Mouse (Mus musculus): ENCODE results near the gene Efnb1.
A peak's percentile ranks its signal among the peaks of the same experiment; 100 is the strongest.
"Not testable (repeated sequence)": the region's sequence is repeated elsewhere in the genome, so short reads cannot be mapped to it uniquely, and the experiment has no call there.

Efnb1 gene

DNA sequence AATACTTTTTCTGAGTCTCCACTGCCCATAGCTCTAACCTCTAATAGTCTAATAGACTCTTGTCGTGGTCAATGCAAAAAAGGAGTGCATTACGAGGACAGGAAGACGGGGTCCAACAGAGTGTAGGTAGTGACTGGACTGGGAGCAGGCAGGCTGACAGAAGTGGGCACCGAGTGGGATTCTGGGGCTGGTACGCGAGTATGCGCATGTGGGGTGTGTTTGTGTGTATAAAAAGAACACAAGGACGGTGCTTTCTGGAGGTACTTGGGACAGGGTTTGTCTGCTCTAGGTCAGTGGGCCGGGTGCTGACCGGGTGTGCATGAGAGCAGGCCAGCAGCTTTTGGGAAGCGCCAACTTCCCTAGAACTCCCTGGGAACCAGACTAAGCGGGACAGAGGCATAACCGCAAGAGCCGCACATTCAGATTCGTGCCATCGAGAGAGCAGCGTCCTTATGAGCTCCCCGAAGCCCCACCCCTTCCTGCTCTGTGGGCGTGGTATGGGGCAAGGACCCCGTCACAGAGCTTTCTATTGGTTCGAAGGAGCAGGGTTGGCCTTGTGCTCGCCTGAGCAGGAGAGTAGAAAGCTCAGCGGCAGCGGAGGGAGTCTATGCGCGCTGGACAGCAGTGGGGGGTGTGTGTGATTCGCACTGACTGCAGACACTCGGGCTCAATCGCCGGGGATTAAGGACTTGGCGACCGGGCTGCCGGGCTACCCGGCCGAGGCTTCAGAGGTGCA is at the start of gene Efnb1:
Efnb1 (plus strand) TSS at position 608 of the 736 bp plus-strand sequence.
- H3K27me3 ChIP-seq (ENCODE audit: control insufficient read depth, insufficient read depth, low read length, poor library complexity, severe bottlenecking): no peaks in the 10 kb centered on the region
- H3K36me3 ChIP-seq (ENCODE audit: control insufficient read depth, insufficient read depth, low read length, poor library complexity, severe bottlenecking): no peaks in the 10 kb centered on the region
- DNase-seq (ENCODE audit: low read depth, low spot score): peak; percentile 90

DNA sequence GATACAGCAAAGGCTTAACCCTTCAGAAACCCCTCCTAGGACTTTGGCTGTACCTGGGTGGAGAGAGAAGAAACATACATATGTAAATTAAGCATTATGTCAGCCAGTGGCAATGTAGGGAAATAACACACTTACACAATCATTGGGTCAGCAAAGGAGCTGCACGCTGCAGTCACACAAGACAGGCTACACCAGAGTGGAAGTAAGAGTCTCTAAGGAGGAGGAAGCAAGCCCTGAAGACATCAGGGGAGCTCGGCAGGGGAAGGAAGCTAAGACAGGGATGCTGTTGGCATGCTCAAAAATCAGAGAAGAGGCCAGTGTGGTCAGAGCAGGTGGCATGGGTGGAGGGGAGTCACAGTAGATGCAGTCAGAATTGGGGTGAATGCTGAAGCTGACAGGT is 43.2 kb upstream of the Efnb1 start:
- H3K27me3 ChIP-seq (ENCODE audit: control insufficient read depth, insufficient read depth, low read length, poor library complexity, severe bottlenecking): no peaks in the 10 kb centered on the region
- H3K36me3 ChIP-seq (ENCODE audit: control insufficient read depth, insufficient read depth, low read length, poor library complexity, severe bottlenecking): no peaks in the 10 kb centered on the region
- DNase-seq (ENCODE audit: low read depth, low spot score): no peak

DNA sequence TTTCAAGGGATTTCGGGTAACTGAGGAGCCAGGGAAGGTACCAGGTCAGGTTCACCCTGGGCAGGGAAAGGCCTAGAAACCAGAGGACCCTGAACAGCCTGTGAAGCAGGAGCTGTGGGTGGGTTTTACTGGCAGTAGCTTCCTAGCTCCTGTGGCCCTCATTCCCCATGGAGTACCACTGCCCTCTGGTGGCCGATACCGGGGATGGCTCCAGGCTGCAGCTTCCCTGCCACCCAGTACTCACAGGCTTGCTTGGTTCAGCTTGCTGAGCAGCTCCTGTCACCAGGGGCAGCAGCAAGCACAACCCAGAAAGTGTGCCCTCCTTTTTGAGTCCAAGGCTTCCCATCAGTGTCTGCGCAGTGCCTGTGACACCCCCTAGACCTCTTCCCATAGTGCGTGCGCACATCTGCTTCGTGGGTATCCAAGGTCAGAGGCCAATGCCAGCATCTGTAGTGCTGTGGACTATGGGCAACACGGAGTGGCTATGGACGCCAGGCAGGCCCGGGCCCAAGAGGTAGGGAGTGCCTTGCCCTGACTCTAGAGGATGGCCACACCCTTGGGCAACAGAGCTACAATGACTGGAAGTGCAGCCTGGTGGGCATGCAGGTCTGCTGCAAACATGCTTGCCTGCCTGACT is 24.7 kb upstream of the Efnb1 start:
- H3K36me3 ChIP-seq (ENCODE audit: control insufficient read depth, insufficient read depth, low read length, poor library complexity, severe bottlenecking); H3K27me3 ChIP-seq (ENCODE audit: control insufficient read depth, insufficient read depth, low read length, poor library complexity, severe bottlenecking); DNase-seq (ENCODE audit: low read depth, low spot score): not testable (repeated sequence)

DNA sequence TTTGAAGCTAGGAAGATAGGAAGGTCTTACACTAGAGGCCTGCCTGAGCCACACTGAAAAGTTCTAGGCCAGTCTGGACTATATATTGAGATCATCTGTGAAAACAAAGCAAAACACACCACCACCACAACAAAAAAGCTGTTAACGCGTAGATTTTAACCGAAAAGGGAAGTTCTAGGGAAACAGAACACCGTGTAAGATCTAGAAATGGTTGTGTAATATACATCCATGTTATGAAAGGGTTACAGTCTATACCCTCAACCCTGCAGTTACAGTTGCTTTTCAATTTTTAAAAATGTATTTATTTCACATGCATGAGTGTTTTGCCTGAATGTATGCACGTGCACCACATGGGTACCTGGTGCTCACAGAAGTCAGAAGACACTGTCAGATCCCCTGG is 16.4 kb upstream of the Efnb1 start:
- Histone ChIP-seq H3K27me3 (ENCODE audit: control insufficient read depth, insufficient read depth, low read length, poor library complexity, severe bottlenecking) (no peaks in the 10 kb centered on the region), H3K36me3 (ENCODE audit: control insufficient read depth, insufficient read depth, low read length, poor library complexity, severe bottlenecking) (no peaks in the 10 kb centered on the region)
- no peak for DNase-seq (ENCODE audit: low read depth, low spot score)

DNA sequence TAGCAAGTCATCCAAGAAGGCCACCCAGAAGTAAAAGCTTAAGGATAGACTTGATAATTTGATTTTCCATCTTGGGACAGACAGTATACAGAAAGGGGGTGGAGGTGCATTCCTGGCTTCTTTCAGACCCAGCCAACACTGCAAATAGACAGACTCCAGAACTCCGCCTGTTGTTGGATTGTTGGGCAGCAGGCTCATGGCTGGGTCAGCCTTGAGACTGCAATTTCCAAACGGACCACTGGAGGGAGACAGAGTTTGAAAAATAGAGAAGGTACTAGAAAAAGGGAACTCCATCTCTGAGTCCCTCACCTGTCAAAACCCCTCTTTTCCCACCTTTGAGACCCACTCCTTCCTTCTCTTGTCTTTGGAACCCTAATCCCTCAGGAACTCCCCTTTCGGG is 5.9 kb upstream of the Efnb1 start:
- Histone ChIP-seq H3K27me3 (ENCODE audit: control insufficient read depth, insufficient read depth, low read length, poor library complexity, severe bottlenecking) (no peaks in the 10 kb centered on the region), H3K36me3 (ENCODE audit: control insufficient read depth, insufficient read depth, low read length, poor library complexity, severe bottlenecking) (no peaks in the 10 kb centered on the region)
- peak; percentile 70 for DNase-seq (ENCODE audit: low read depth, low spot score)

DNA sequence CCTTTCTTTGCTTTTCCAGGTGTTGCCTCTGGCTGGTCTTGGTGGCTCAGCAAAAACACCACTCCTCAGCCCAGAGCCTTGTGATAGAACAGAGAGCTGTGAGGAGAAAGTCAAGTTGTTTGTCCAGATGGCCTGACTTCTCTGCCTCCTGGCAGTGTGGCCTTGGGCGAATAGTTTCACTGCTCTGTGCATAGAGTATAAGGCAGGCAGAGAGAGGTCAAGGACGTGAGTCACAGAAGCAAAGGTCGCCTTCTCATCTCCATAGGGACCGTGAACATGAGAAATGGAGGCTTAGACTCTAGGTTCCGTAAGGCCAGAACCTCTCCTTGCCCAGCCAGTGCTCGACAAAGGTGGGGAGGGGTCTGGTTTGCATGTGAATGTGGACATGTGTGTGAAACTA is 3.4 kb upstream of the Efnb1 start:
- no peaks in the 10 kb centered on the region for H3K36me3 ChIP-seq (ENCODE audit: control insufficient read depth, insufficient read depth, low read length, poor library complexity, severe bottlenecking)
- no peak for DNase-seq (ENCODE audit: low read depth, low spot score)
- no peaks in the 10 kb centered on the region for H3K27me3 ChIP-seq (ENCODE audit: control insufficient read depth, insufficient read depth, low read length, poor library complexity, severe bottlenecking)

DNA sequence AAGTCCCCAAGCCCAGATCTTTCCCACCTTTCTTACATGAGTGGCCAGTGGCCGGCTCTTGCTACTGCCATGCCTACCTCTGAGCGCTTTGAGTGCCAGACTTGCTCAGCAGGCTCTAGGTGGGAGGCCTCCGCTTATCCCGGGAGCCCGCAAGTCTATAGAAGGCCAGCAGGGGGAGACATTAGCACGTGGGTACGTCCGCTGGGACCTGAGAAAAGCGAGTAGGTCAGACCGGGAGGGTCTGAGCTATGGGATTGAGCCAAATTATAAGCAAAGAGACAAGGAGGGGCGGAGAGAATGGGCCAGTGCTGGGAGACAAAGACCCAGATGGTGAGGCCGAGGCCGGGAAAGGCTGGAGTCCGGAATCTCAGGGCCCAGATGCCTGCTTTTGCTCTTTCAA is 1.0 kb upstream of the Efnb1 start:
- Histone ChIP-seq H3K27me3 (ENCODE audit: control insufficient read depth, insufficient read depth, low read length, poor library complexity, severe bottlenecking) (no peaks in the 10 kb centered on the region), H3K36me3 (ENCODE audit: control insufficient read depth, insufficient read depth, low read length, poor library complexity, severe bottlenecking) (no peaks in the 10 kb centered on the region)
- peak; percentile 83 for DNase-seq (ENCODE audit: low read depth, low spot score)

DNA sequence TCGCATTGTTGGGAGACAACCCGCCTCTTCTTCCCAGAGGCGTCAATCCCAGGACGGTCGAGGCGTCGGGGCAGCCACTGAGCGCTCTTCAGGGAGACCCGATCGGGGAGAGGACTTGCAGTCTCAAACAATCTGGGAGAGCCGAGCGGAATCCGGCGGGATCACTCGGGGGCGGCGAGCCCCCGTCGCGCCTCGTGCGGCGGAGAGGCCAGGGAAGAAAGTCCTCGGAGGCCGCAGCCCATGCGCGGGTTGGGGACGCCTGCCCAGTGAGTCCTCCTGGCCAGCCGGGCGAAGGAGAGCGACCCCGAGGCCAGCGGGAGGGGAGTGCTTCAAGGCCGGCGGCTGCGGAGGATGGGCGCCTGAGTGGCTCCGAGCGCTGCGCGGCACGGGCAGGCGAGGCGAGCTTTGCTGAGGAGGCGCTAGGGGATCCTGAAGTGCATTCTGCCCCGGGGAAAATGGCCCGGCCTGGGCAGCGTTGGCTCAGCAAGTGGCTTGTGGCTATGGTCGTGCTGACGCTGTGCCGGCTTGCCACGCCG is 569 bp downstream of the Efnb1 start:
- DNase-seq (ENCODE audit: low read depth, low spot score): peak; percentile 19
- Histone ChIP-seq H3K27me3 (ENCODE audit: control insufficient read depth, insufficient read depth, low read length, poor library complexity, severe bottlenecking) (no peaks in the 10 kb centered on the region), H3K36me3 (ENCODE audit: control insufficient read depth, insufficient read depth, low read length, poor library complexity, severe bottlenecking) (no peaks in the 10 kb centered on the region)

DNA sequence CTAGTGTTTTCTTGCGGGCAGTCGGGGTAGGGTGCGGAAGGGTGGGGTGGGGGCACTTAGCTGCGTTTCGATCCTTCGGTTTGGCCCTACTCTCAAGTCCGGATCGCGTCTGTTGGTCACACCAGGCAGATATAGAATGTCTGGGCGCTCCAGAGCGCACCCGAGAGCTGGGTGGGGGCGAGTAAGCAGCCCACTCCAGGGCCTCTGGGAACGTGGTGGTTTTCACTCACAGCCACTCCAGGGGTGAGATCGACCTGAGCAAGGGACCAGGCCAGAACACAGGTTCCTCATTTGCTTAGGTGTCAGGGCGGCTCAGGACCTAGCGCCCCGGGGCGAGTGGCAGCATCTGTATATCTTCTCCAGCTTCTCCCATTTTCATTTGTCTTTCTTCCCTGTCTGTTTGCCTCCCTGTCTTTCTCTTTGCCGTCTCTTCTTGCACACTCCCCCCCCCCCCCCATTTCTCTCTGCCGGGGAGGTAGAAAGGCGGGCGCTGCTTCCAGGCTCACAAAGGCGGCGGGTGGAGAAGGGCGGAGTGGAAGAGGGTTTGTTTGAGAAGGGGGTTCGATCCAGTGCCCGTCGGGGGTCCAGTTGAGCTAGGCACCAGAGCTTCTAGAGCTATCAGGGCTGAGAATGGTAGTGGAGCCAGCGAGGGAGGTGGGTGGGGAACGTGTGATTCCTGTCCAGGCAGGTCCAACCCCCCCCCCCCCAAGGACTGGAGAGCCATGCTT is 1.4 kb downstream of the Efnb1 start:
- peak; percentile 29 for DNase-seq (ENCODE audit: low read depth, low spot score)
- Histone ChIP-seq H3K36me3 (ENCODE audit: control insufficient read depth, insufficient read depth, low read length, poor library complexity, severe bottlenecking) (no peaks in the 10 kb centered on the region), H3K27me3 (ENCODE audit: control insufficient read depth, insufficient read depth, low read length, poor library complexity, severe bottlenecking) (no peaks in the 10 kb centered on the region)

DNA sequence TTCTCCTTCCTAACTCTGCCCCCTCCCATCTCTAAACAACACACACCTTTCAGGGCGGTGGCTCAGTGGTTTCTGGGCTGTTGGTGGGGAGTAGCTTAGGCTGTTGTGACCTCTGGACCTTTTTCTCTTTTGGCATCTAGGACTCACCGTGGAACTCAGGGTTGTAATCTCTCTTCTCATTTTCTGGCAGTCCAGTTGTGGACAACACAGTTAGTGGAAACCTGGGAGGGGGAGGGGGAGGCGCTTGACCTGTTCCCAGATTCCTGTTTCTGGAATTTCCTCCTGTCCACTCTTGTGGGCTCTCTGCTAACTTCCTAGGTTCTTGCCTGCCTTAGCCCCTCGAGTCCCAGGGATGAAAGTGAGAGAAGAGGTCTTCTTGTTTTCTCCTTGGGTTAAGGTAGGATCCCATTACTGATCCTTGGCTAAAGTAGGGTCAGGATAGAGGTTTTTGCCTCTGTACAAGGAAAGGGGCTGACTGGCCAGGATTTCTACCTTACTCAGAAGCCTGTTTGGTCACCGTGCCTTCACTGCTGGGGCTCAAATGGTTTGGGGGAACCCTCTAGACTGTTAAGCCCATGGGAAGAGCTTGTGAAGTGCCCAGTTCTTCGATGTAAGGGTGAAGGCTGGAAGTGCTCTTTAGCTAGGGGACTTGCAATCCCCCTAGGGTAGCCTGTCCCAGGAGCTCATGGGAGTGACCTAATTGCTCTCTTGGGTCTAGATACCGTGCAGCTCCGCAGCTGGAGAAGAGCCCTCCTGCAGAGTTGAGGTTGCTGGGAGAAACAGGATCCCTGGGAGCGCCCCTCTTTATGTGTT is 2.2 kb downstream of the Efnb1 start:
- Histone ChIP-seq H3K36me3 (ENCODE audit: control insufficient read depth, insufficient read depth, low read length, poor library complexity, severe bottlenecking) (no peaks in the 10 kb centered on the region), H3K27me3 (ENCODE audit: control insufficient read depth, insufficient read depth, low read length, poor library complexity, severe bottlenecking) (no peaks in the 10 kb centered on the region)
- no peak for DNase-seq (ENCODE audit: low read depth, low spot score)

DNA sequence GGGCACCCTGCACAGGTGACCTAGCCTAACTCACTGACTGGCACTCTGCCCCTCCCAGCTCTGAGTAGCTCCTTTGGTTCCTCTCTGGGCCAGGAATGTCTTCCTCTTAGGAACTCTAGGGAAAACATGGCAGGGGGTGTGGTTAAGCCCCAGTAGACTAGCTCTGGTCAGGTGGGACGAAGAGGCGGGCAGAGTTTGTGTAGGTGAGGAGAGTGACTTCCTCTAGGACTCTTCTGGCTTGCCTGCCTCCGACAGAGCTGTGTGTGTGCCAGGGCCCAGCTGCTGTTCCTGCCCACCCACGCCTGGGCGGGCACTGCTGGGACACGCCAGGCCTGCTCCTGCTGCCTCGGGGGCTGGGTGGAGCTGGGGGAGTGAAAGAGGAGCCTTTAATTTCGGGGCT is 5.1 kb downstream of the Efnb1 start:
- DNase-seq (ENCODE audit: low read depth, low spot score): no peak
- Histone ChIP-seq H3K27me3 (ENCODE audit: control insufficient read depth, insufficient read depth, low read length, poor library complexity, severe bottlenecking) (no peaks in the 10 kb centered on the region), H3K36me3 (ENCODE audit: control insufficient read depth, insufficient read depth, low read length, poor library complexity, severe bottlenecking) (no peaks in the 10 kb centered on the region)

DNA sequence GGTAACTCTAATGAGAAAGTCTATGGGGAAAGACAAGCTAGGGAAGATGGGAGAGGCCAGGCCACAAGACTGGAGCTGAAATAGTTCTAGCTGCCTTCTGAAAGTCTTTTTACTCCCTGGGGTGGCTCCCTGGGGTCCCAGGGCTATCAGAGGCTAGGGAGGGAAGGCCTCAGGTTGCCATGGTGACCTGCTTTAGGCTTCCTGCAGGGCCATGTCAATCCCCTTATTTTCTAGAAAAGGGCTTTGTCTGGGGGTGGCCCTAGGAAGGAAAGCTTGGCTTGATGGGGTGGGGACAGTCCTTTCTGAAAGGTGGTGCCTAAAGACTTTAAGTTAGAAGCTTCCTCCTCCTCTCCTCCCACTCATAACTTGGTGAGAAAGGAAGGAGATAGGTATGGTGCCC is 6.0 kb downstream of the Efnb1 start:
- H3K36me3 ChIP-seq (ENCODE audit: control insufficient read depth, insufficient read depth, low read length, poor library complexity, severe bottlenecking): no peaks in the 10 kb centered on the region
- H3K27me3 ChIP-seq (ENCODE audit: control insufficient read depth, insufficient read depth, low read length, poor library complexity, severe bottlenecking): no peaks in the 10 kb centered on the region
- DNase-seq (ENCODE audit: low read depth, low spot score): no peak

DNA sequence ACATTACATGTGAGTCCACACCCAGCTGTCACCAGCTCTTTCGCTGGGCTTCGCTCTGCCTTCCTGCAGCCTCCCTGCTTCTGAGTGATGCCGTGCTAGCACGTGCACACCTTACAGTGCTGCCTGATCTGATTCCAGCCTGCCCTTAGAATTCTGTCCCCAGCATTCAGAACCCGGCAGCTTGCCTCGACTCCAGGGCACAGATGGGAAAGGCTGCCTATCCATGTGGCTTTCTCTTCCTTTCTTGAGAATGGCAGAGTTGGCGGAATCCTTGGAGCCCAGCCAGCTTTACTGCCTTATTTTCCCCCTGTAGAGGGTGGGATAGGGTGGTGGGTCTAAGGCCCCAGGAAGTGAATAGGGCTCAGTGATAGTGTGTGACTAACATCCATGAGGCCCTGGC is 9.6 kb downstream of the Efnb1 start:
- DNase-seq (ENCODE audit: low read depth, low spot score): no peak
- Histone ChIP-seq H3K27me3 (ENCODE audit: control insufficient read depth, insufficient read depth, low read length, poor library complexity, severe bottlenecking) (no peaks in the 10 kb centered on the region), H3K36me3 (ENCODE audit: control insufficient read depth, insufficient read depth, low read length, poor library complexity, severe bottlenecking) (no peaks in the 10 kb centered on the region)

DNA sequence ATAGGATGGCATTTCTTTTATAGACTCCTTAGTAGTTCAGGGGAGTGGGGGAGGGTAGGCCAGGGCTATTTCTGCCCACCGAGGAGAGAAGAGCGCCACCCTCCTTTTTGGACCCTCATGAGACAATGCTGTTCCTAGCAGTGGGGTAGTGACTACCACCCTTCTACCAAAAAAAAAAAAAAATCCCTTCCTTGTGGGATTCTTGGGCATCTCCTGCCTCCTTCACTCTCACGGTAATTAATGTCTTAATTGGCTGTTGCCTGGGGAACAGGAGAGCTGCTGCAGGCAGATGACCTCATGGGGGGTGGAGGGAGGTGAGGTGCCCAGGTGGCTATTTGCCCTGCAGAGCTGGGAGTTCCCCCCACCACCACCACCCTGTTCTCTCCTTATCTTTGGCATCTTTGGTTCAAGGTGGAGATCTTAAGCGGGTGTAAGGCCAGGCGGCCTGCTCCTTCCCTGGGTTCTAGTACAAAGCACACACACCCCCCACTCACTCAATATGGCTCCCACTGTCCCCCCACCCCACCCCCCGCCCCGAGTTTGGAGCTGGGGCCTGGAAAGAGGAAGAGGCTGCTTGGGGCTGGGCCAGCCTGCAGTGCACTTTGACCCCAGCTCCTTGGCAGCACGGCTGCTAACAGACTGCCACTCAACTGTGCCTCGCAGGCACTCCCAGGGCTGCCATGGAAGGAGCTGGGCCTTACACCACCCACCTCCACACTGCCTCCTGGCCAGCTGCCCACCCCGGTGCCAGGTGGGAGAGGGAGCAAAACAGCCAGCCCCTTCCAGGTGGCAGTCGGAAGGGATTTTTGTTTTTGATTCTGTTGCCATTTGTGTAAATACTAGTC is 12.4 kb downstream of the Efnb1 start:
- Histone ChIP-seq H3K36me3 (ENCODE audit: control insufficient read depth, insufficient read depth, low read length, poor library complexity, severe bottlenecking) (no peaks in the 10 kb centered on the region), H3K27me3 (ENCODE audit: control insufficient read depth, insufficient read depth, low read length, poor library complexity, severe bottlenecking) (no peaks in the 10 kb centered on the region)
- no peak for DNase-seq (ENCODE audit: low read depth, low spot score)

All from splenic B cell, adult 2 months (primary cell).